Mouse (Mus musculus) G1E (cell line): ENCODE results near the gene Gfod1. TPM values are rescaled to one million over a fixed set of nuclear protein-coding genes. Genes with fewer than 3 reads are reported as not detected.

Experiments used
- ATAC-seq: 2 replicates; pipeline ENCODE4 v1.8.0; 2016; ENCODE audit warnings: mild to moderate bottlenecking; ENCODE audit not compliant: insufficient number of reproducible peaks, poor library complexity, low FRiP score, severe bottlenecking; ENCODE audit errors: extremely low read depth
- DNase-seq: peaks from one replicate; pipeline ENCODE4 v3.0.0; 2012; ENCODE audit warnings: low spot score
- H3K27me3 ChIP-seq: 2 replicates; pipeline ENCODE4 v1.6.1; 2012; ENCODE audit warnings: mild to moderate bottlenecking, low read length, inconsistent platforms; ENCODE audit not compliant: insufficient read depth
- H3K36me3 ChIP-seq: replicated peaks from 2 replicates; pipeline ENCODE3; 2012; ENCODE audit warnings: mild to moderate bottlenecking, inconsistent platforms
- H3K4me1 ChIP-seq: 2 replicates; pipeline ENCODE4 v1.6.1; 2012; ENCODE audit warnings: low read depth, low read length, inconsistent platforms, mixed read lengths; ENCODE audit not compliant: insufficient read depth
- H3K4me3 ChIP-seq: 2 replicates; pipeline ENCODE4 v1.5.1; 2012; ENCODE audit warnings: low read depth, mild to moderate bottlenecking, inconsistent platforms, low read length, moderate library complexity, mixed read lengths
- H3K9me3 ChIP-seq: replicated peaks from 2 replicates; pipeline ENCODE4 v1.6.1; 2012; ENCODE audit warnings: inconsistent platforms
- CTCF ChIP-seq: IDR thresholded peaks from 2 replicates; pipeline ENCODE4 v1.5.1; 2012; ENCODE audit warnings: low read depth, low read length, inconsistent platforms, mixed read lengths
- GATA1 ChIP-seq: IDR thresholded peaks from 2 replicates; pipeline ENCODE4 v1.6.1; 2012; ENCODE audit warnings: borderline replicate concordance, low read length, inconsistent platforms, mixed read lengths
- GATA2 ChIP-seq: IDR thresholded peaks from 2 replicates; pipeline ENCODE4 v1.6.1; 2012; ENCODE audit warnings: low read depth, low read length, inconsistent platforms, borderline replicate concordance
- POLR2AphosphoS5 ChIP-seq: IDR thresholded peaks from 2 replicates; pipeline ENCODE4 v1.6.1; 2012; ENCODE audit warnings: low read depth, low read length, inconsistent platforms; ENCODE audit not compliant: insufficient replicate concordance
- TAL1 ChIP-seq: conservative IDR thresholded peaks from 2 replicates; pipeline ENCODE4 v1.6.1; 2012; ENCODE audit warnings: low read depth, low read length, inconsistent platforms, mixed read lengths
- polyA plus RNA-seq: library from polyadenylated mRNA; stranded (reverse); fragments of >175 nt; gene quantifications from 2 replicates; pipeline ENCODE4 v1.2.3, GENCODE M21; 2012
- total RNA-seq, 2 experiments: library from RNA; stranded (forward) in 1 of 2; stranded (reverse) in 1 of 2; fragments of 200-1000 nt in 1 of 2; fragments of >200 nt in 1 of 2; fragmentation: Nextera tagmentation in 1 of 2; gene quantifications; 2 replicates each; pipeline ENCODE4 v1.2.3; 2014 to 2017

Gfod1 gene
- total and polyA plus RNA-seq, 3 experiments = 0.22 to 1.1 (median 0.49) TPM

DNA sequence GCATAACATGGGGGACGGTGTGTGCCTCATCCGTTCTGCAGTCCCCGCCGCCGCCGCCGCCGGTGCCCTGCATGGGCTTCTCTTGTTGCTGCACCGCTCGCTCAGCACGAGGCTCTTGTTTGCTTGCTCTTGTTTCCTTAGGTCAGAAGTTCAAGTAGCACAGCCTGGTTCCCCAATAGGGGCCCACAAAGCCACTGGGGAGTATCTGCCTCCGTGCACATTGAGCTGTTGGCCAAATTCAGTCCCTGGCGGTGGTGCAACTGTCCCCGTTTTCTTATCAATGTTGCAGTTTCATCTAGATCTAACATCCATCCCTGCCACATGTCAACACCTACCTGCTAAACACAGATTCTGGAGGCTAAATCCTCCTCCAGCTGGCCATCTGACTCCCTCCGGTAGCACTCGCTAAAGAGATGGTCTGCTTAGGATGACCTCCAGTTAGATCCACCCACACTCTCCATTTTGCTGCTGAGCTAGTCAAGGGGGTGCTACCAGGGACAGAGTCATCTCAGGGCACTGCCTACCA is 95.0 kb downstream of the Gfod1 start:
- no peak for TF ChIP-seq POLR2AphosphoS5
- peak; percentile 93 for TF ChIP-seq TAL1
- ATAC-seq = peak; percentile 82
- H3K36me3 ChIP-seq = no peaks in the 10 kb centered on the region
- DNase-seq = peak; percentile 76
- no peaks in the 10 kb centered on the region for H3K9me3 ChIP-seq
- peaks cover 34% of the 10 kb centered on the region; the same call in 1 of the 2 replicates for H3K27me3 ChIP-seq
- peaks cover 93% of the 10 kb centered on the region for H3K4me1 ChIP-seq
- peak overlapping the region; percentile 61; the same call in 1 of the 2 replicates for H3K4me3 ChIP-seq

DNA sequence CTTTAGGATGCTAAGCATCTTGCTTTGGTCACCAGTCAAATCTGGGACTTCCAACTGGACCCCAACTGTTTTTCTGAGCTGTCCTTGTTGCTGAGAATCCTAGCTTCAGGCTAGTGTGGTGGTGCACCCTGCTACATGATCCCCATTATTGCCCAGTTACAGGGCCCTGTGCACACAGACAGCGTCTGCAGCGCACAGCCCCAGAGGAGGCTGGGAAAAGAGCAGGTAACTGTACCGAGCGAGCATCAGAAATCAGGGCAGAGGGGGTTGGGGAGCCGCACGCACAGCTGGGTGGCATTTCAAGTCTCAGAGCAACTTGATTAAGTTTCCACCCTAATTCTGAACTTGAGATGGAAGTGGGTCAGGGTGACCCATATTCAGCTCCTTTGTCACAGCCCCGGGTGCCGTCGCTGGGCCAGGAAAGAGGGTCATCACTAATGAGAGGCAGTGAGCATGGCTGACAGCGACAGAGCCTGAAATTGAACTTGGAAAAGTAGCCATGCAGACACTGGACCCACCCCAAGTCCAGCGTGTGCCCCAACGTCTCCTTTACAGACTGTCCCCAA is 97.8 kb downstream of the Gfod1 start:
- H3K27me3 ChIP-seq = peaks cover 42% of the 10 kb centered on the region
- H3K4me3 ChIP-seq = no peak overlapping the region
- peaks cover 90% of the 10 kb centered on the region for H3K4me1 ChIP-seq
- DNase-seq (no peak), ATAC-seq (no peak)
- no peaks in the 10 kb centered on the region for H3K36me3 ChIP-seq
- no peaks in the 10 kb centered on the region for H3K9me3 ChIP-seq
- TF ChIP-seq GATA2 (no peak), POLR2AphosphoS5 (no peak), TAL1 (no peak), CTCF (no peak), GATA1 (no peak)

DNA sequence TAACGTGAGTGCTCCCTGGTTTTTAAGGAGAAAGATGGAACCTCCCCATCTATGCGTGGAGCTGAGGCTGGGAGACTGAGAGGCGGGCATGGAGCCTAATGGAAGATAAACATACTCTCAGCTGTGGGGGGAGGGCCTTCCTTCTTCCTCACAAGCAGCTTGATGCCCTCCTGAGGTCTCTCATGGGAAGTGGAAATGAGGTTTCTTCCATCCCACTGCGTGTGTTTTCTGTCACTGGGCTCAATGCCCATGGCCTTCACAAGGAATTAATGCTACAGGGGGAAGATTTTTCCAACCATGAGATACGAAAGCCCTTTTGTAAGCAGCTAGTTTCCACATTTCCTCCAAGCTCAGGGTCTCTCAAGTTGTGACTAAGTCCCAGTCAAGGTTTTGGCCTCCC is 100.3 kb downstream of the Gfod1 start:
- peaks cover 89% of the 10 kb centered on the region for H3K4me1 ChIP-seq
- H3K4me3 ChIP-seq = no peak overlapping the region
- H3K27me3 ChIP-seq = peaks cover 52% of the 10 kb centered on the region
- no peak for ATAC-seq
- H3K9me3 ChIP-seq = peaks cover 7% of the 10 kb centered on the region
- TF ChIP-seq POLR2AphosphoS5 (no peak), GATA2 (no peak), GATA1 (no peak), CTCF (no peak), TAL1 (no peak)
- no peak for DNase-seq
- peaks cover 9% of the 10 kb centered on the region for H3K36me3 ChIP-seq

DNA sequence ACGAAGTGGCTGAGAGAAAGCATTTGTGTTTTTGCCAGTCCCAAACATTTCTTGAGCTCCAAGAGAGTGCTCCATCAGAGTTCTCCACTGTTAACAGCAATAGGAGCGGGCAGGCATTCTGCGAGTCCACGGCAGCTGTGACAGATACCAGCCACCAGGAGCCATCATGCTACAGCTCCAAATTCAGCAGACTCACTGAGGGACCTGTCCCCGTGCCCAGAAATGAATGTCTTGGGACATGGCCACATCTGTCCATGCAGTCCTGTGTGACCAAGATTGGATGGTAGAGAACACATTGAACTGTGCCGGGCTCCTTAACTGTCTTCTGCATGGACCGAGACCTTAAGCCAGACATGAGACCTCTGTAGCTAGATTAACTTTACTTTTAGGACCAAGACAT is 100.7 kb downstream of the Gfod1 start:
- no peak for ATAC-seq
- H3K36me3 ChIP-seq = peaks cover 9% of the 10 kb centered on the region

DNA sequence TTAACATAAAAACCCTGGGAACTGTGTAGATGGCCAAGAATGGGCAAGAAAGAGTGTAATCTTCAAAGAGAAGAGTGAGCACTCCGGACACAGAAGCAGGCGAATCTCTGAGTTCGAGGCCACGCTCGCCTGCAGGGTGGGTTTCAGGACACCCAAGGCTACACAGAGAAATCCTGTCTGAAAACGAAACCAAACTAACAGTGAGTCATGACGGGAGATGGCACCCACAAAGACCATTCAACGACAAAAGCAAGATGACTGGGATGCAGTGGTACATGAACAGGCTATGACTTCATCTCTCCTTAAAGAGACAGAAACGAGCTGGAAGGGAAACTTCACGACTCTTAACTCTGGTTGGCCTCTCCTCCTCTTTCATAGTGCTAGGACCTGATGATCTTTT is 101.6 kb downstream of the Gfod1 start:
- peaks cover 52% of the 10 kb centered on the region for H3K27me3 ChIP-seq
- no peak overlapping the region for H3K4me3 ChIP-seq
- peaks cover 90% of the 10 kb centered on the region for H3K4me1 ChIP-seq
- H3K36me3 ChIP-seq = peaks cover 9% of the 10 kb centered on the region
- ATAC-seq = no peak
- H3K9me3 ChIP-seq = peaks cover 7% of the 10 kb centered on the region
- TF ChIP-seq GATA2 (no peak), TAL1 (no peak), POLR2AphosphoS5 (no peak), GATA1 (no peak), CTCF (no peak)
- no peak for DNase-seq

More for the DNA sequence above, 100.7 kb downstream of the Gfod1 start:
- DNase-seq = no peak
- Histone ChIP-seq H3K9me3 (peaks cover 7% of the 10 kb centered on the region), H3K4me1 (peaks cover 90% of the 10 kb centered on the region), H3K4me3 (no peak overlapping the region), H3K27me3 (peaks cover 52% of the 10 kb centered on the region)
- no peak for TF ChIP-seq TAL1
- no peak for TF ChIP-seq GATA2
- no peak for TF ChIP-seq GATA1
- TF ChIP-seq CTCF = no peak
- no peak for TF ChIP-seq POLR2AphosphoS5

DNA sequence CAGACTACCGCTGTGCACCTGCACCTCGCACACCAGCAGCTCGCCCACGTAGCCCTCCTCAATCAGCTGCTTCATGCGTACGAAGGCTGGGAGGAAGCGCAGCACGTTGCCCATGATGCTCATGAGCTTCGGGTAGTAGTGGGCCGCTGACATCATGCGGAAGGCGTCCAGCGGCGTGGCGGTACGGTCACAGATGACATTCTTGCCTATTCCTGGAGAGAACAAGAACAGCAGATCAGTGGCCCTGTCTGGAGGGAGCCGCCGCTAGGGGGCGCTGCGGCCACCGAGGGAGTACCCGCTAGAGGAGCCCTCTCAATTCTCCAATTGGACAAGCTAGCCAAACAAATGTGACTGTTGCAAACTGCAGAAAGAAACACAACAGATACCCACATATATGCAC is 102.9 kb downstream of the Gfod1 start:
- H3K9me3 ChIP-seq = peaks cover 7% of the 10 kb centered on the region
- peaks cover 90% of the 10 kb centered on the region for H3K4me1 ChIP-seq
- peaks cover 59% of the 10 kb centered on the region for H3K27me3 ChIP-seq
- peaks cover 9% of the 10 kb centered on the region for H3K36me3 ChIP-seq
- ATAC-seq (no peak), DNase-seq (no peak)
- TF ChIP-seq GATA2 (no peak), CTCF (peak; percentile 71)
- H3K4me3 ChIP-seq = peak overlapping the region; percentile 41

DNA sequence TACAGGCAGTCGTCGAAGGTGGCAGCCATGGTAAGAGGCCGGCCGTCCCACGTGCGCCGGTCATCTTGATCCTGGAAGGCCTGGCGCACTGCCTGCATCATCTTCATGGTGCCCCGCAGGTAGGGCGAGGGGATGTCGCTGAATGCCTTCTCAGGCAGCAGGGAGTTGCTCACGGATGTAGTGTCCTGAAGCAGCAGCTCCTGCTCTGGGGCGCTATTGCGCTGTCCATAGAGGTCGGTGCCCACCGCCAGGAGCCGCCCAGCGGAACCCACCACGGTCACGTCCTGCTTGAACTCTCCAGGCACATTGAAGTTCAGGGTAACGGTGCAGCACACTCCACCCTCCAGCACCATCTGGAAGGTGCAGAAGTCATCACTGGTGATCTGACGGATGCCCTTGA is 103.5 kb downstream of the Gfod1 start:
- Histone ChIP-seq H3K9me3 (peaks cover 7% of the 10 kb centered on the region), H3K27me3 (peaks cover 57% of the 10 kb centered on the region), H3K36me3 (peaks cover 9% of the 10 kb centered on the region), H3K4me1 (peaks cover 89% of the 10 kb centered on the region), H3K4me3 (peak overlapping the region; percentile 41)
- TF ChIP-seq TAL1 (no peak), GATA1 (no peak), CTCF (no peak), POLR2AphosphoS5 (no peak), GATA2 (no peak)
- ATAC-seq (no peak), DNase-seq (no peak)
